Mouse (Mus musculus) frontal cortex, adult (tissue): Measurements from ENCODE around the gene Pml.
A peak's percentile ranks its signal among the peaks of the same experiment; 100 is the strongest.
"Not testable (repeated sequence)": the region's sequence is repeated elsewhere in the genome, so short reads cannot be mapped to it uniquely, and the experiment has no call there.

Experiments used
- ATAC-seq: cut with Nextera tagmentation; 2 replicates; pipeline ENCODE4 v1.9.2; 2017; ENCODE audit warnings: mild to moderate bottlenecking, moderate library complexity, mixed read lengths; ENCODE audit not compliant: low TSS enrichment

Pml gene

DNA sequence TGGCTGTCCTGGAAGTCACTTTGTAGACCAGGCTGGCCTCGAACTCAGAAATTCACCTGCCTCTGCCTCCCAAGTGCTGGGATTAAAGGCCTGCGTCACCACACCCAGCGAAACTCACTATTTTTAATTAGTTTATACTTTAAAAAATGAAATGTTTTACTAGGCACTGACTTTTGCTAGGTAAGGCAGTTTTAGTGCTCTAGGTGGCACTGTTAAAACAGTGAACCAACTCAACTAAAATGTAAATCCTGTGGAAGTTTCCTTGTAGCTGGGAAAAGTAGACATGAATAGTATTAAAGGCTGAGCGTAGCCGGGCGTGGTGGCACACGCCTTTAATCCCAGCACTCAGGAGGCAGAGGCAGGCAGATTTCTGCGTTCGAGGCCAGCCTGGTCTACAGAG, 22.0 kb upstream of the Pml start:
- not testable (repeated sequence) for ATAC-seq

GRCm38 (mm10) chr9:58271109-58271508, 21.5 kb upstream of the Pml start:
- no peak for ATAC-seq

DNA sequence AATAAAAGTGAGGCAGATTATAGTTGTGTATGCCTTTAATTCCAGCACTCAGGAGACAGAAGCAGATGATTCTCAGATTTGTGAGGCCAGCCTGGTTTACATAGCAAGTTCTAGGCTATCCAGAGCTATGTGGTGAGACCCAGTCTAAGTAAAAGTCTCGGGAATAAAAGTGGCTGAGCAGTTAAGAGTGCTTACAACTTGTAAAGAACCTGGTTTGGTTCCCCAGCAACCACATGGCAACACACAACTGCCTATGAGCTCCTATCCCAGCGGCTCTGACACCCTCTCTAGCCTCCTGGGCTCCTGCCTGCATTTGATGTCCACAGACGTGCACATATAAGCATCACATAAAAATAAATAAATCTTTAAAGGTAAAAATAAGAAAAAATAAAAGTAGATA, 20.5 kb upstream of the Pml start:
- no peak for ATAC-seq

- ATAC-seq, result no peak
These were observed 19.1 kb upstream of the Pml start for GRCm38 (mm10) chr9:58268384-58269313.

GRCm38 (mm10) chr9:58267046-58267445, 17.5 kb upstream of the Pml start:
- no peak for ATAC-seq

DNA sequence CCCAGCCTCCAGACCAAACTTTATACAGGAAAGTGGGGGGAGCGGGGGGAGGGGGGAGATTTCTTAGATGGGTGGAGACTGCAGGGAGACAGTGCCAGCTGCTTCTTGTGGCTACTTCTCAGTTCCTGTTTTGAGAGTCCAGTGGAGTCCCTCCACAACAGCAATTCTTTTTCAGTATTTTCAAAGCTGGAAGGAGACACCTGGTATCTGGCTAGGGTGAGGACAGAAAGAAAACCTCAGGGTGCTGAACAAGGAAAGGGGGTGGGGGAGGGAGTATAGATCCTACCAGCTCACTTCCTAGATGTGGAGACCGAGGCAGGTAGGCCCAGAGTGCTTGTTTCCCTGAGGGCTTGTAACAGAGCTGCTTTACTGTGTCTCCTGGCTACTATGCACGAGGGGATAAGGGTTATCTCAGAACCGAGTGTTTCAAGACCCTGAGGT, 17.0 kb upstream of the Pml start:
- no peak for ATAC-seq

GRCm38 (mm10) chr9:58265368-58265767, 15.8 kb upstream of the Pml start:
- no peak for ATAC-seq

DNA sequence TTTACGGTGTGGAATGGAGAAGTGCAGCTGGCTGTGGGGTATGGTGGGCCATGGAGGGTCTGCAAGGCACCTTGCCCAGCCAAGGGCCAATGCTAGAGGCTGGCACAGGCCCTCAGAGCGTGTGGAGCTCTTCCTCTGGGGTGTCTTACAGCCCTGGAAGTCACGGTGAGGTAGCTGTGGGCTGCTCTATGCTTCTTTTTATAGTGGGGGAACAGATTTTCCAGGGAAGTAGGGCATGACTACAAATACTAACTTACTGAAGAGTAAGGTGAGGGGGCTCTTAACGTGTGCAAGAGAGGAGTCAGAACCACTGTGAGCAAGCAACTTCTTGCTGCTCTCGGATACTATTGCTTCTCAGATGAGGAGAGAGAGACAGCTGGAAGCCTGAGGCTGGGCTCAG, 12.9 kb upstream of the Pml start:
- peak; percentile 69 for ATAC-seq

DNA sequence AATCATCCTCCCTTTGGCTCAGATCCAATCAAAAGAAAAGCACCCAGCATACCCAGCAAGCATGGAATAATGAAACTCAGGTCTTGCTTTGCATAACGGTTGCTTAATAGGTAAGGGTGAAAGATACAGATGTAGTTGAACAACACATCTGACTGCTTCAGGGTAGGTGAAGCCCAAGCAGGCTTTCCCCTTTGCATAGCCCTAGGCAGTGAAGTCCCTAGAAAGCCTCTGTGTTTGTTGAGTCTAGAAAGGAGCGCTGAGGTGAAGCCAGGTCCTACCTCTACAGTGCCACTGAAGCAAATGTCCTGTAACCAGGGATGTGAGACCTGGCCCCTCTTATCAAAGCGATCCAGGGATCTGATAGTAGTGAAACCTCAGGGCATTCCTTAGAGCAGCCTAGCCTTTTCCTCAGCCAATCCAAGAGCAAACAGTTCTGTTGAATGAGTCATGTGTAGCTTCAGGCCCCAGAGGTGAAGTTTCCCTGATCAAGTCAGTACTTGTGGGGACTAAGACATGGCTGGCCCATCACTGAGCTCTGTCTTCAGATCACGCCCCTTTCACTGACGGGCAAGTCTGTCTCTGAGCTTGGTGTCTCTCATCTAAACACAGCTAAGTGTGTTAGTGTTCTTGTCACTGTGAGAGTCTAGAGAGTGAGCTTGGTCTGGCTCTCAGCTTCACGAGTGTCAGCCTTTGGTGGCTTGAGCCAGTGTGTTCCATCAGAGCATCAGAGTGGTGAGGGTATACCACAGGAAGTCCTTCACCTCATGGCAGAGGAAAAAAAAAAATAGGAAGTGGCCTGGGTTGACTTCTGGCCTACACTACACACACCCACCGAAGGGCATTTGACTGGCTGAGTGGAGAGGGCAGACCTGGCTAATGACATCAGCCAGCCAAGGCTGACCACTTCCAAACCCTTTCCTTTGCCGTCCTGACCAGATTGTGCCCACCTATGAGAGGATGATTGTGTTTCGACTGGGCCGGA, 6.4 kb upstream of the Pml start:
- ATAC-seq, result no peak

GRCm38 (mm10) chr9:58255105-58255504, 5.5 kb upstream of the Pml start:
- no peak for ATAC-seq

DNA sequence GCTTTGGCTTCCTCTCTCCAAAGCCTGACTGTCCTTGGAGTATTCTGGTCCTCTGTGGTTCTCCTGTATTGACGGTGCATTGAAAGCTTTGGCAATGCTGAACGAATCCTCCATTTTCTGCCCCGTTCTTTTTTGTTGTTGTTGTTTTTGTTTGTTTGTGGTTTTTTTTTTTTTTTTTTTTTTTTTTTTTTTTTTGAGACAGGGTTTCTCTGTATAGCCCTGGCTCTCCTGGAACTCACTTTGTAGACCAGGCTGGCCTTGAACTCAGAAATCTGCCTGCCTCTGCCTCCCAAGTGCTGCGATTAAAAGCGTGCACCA, 4.2 kb upstream of the Pml start:
- not testable (repeated sequence) for ATAC-seq

DNA sequence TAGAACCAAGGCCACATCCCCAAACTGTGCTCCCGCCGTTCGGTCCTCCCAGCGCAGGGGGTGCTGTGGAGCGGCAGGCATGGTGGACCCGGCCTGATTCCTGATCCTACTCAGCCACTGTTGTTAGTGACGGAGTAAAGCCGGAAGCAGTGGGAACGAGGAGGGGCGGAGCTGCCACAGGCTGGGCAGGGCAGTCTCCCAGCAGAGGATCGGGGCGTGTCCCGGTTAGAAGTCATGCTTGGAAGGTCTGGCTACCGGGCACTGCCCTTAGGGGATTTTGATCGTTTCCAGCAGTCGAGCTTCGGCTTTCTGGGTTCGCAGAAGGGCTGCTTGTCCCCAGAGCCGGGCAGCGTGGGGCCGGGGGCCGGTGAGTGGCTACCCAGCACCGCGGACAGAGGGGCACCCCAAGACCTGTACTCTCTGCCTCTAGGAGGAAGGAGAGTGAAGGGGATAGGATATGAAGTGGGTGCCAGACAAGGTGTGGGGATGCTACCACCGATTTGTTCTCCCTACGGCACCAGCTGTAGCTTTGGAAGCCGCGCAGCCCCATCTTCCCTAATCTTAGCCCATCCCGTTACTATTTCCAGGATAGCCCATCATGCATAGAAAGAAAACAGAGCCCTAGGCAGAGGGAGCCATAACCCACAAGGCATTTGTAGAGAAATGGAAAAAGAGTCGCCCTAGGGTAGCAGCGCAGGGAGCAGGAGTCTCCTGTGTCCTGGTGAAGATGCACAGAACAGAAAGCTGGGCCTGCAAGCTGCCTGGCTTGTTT, 3.6 kb upstream of the Pml start, which contains the start of gene Stoml1:
Gene Stoml1 (plus strand): TSS at position 132 of the 772 bp plus-strand sequence.
- peak; percentile 96 for ATAC-seq

- not testable (repeated sequence) for ATAC-seq
These were observed 1.1 kb upstream of the Pml start for GRCm38 (mm10) chr9:58250730-58251129.

- no peak for ATAC-seq
These were observed 736 bp upstream of the Pml start for GRCm38 (mm10) chr9:58250322-58250721.

GRCm38 (mm10) chr9:58248746-58249413, 706 bp downstream of the Pml start:
- ATAC-seq, result no peak

GRCm38 (mm10) chr9:58247064-58247759, 2.4 kb downstream of the Pml start:
- ATAC-seq, result peak; percentile 73

DNA sequence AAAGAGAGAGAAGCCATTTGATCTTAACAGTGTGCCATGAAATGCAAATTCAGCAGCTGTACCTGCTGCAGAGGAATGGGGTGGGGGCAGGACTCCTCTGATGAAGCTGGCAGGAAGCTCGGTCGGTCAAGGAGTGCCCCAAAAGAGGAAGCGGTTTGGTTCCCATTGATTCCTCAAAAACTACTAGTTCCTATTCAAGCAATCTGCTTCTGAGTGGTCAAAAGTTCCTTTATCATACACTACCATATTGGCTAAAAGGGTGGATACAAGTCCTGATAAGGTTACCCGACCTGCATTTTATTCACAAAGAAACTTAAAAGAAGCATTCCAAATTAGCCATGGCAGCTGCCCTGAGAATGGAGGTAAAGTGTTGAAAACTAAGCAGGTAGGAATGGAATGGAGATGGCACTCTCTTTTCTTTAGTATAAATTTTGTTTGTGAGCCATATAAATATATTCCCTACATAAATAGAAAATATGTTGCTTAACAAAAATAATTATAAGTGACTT, 3.4 kb downstream of the Pml start:
- no peak for ATAC-seq

- no peak for ATAC-seq
These were observed 5.9 kb downstream of the Pml start for GRCm38 (mm10) chr9:58243696-58244095.

GRCm38 (mm10) chr9:58242696-58243095, 6.9 kb downstream of the Pml start:
- peak; percentile 83 for ATAC-seq

DNA sequence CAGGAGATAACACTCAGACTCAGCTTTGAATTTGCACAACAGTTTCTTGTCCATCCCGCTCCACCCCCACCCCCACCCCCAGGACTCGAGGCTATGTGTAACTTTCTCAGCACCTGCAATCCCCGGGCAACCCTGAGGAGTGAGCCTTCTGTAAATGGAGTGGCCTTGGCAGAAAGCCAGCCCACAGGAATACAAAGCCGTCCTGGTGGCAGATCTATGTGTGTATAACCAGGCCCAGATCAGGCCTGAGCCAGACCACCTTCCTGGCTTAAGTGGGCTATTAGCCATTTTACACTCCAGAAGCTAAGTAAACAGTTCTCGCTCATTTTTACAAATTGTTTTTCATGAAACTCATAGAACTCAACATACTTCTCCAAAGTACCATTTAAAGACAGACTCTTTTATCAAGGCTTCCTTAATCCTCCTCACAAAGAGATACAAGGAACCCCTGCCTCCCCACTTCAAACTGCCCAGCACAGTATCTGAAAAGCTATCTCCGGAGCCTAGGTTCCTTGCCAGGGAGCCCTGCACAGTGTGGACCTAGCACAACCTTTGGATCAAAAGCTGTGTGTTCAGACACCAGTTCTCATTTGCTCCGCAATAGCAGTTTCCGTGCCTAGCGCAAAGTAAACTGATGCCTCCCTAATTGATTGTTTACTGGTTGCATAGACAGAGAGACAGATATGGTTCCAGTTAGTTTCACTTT, 7.7 kb downstream of the Pml start:
- no peak for ATAC-seq
